Mouse (Mus musculus) neural tube, embryonic 12.5 days (tissue): ENCODE measurements at regions not wholly inside any gene's neighbourhood (a gene's known extent, or its start where the extent isn't known, plus 50 kb on each side); places are given as distances from the start of the nearest gene placed in this dataset.

Experiments
- ATAC-seq: fragments of 200-750 bp; cut with Nextera tagmentation; 2 replicates; pipeline ENCODE4 v1.8.0; 2017; ENCODE audit warnings: low read depth, mild to moderate bottlenecking, moderate TSS enrichment, moderate library complexity; ENCODE audit not compliant: low FRiP score
- H3K27ac ChIP-seq: fragments of 300-500 bp; sonication (generic); 2 replicates; pipeline ENCODE4 v1.5.1; 2016
- H3K27me3 ChIP-seq: fragments of 300-500 bp; sonication (generic); replicated peaks from 2 replicates; pipeline ENCODE4 v1.6.1; 2016; ENCODE audit warnings: mild to moderate bottlenecking
- H3K36me3 ChIP-seq: fragments of 300-500 bp; sonication (generic); 2 replicates; pipeline ENCODE4 v1.6.1; 2016; ENCODE audit warnings: mild to moderate bottlenecking
- H3K4me1 ChIP-seq: fragments of 300-500 bp; sonication (generic); 2 replicates; pipeline ENCODE4 v1.6.1; 2016
- H3K4me2 ChIP-seq: fragments of 300-500 bp; sonication (generic); replicated peaks from 2 replicates; pipeline ENCODE4 v1.6.1; 2016; ENCODE audit warnings: mild to moderate bottlenecking
- H3K4me3 ChIP-seq: fragments of 300-500 bp; sonication (generic); 2 replicates; pipeline ENCODE4 v1.5.1; 2016
- H3K9ac ChIP-seq: fragments of 300-500 bp; sonication (generic); 2 replicates; pipeline ENCODE4 v1.6.1; 2016; ENCODE audit warnings: mild to moderate bottlenecking
- H3K9me3 ChIP-seq: fragments of 300-500 bp; sonication (generic); 2 replicates; pipeline ENCODE4 v1.6.1; 2016; ENCODE audit warnings: mild to moderate bottlenecking
- WGBS: fragments of 180-500 bp; shearing (Covaris S2); methylation state at CpG from one replicate; pipeline ENCODE4 v1.1.7; 2016; 5-methylcytosine and 5-hydroxymethylcytosine counted together

GRCm38 (mm10) chr14:76877306-76877705 is 159.3 kb upstream of the Ccdc122 start:
- Histone ChIP-seq H3K9ac (no peak overlapping the region), H3K27me3 (no peaks in the 10 kb centered on the region), H3K9me3 (no peaks in the 10 kb centered on the region), H3K4me2 (no peak overlapping the region), H3K27ac (no peak overlapping the region), H3K4me1 (peaks cover 18% of the 10 kb centered on the region), H3K36me3 (no peaks in the 10 kb centered on the region), H3K4me3 (no peak overlapping the region)
- no peak for ATAC-seq
- WGBS: 88% methylated on average over 5 of the region's 5 CpGs

DNA sequence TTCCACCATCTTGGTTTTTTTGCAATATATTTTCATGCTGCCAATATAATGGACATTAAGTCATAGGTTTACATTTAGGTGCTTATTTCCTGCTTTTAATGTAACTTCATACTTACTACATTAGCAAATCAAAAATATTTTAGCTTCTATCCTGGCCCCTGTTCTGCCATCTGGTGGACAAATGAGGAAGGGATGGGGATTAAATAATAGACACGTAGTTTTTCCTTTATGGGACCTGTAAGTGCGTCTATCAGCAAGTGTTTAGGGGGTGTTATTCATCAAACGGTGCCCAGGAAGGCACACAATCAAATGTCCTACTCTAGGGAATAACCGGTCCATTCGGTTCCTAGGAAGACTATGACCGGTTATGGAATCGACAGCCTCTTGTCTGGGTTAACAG is 160.6 kb upstream of the Ccdc122 start:
- H3K4me2 ChIP-seq: no peak overlapping the region
- no peak overlapping the region for H3K4me3 ChIP-seq
- no peaks in the 10 kb centered on the region for H3K9me3 ChIP-seq
- peaks cover 13% of the 10 kb centered on the region for H3K4me1 ChIP-seq
- no peak overlapping the region for H3K27ac ChIP-seq
- no peaks in the 10 kb centered on the region for H3K36me3 ChIP-seq
- no peaks in the 10 kb centered on the region for H3K27me3 ChIP-seq
- 56% methylated on average over 7 of the region's 7 CpGs for WGBS
- no peak overlapping the region for H3K9ac ChIP-seq
- no peak for ATAC-seq

DNA sequence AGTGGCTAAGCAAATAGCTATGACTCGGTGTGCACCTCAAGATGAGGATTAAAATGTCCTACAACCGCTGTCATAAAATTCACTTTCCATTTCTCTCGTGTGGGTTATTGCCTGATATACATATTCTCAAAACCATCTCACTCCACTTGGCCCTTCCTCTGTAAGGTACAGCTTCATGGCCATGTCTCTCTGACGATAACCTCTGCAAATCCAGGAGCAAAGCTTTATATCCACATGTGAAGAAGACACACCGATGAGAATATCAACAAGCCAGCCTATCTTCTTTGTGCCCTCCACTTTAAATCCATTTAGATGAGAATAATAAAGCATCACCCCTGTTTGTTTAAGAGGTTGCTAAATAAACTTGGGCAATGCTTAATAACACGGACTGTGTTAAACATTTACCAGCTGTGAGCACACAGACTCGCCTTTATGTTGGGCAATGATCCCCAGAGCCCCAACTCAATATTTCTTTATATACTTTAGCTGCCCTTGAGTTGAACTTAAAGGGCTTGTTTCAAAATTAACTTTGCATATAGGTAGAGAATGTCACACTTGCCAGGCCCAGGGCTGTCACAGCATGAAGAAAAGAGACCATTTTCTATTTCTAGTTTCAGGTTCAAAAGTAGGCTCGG is 161.2 kb upstream of the Ccdc122 start:
- H3K9ac ChIP-seq: no peak overlapping the region
- WGBS: 53% methylated on average over 8 of the region's 8 CpGs
- no peak overlapping the region for H3K4me2 ChIP-seq
- H3K27me3 ChIP-seq: no peaks in the 10 kb centered on the region
- no peak overlapping the region for H3K4me3 ChIP-seq
- no peaks in the 10 kb centered on the region for H3K36me3 ChIP-seq
- no peak overlapping the region for H3K27ac ChIP-seq
- H3K4me1 ChIP-seq: peaks cover 13% of the 10 kb centered on the region
- ATAC-seq: no peak
- H3K9me3 ChIP-seq: no peaks in the 10 kb centered on the region

DNA sequence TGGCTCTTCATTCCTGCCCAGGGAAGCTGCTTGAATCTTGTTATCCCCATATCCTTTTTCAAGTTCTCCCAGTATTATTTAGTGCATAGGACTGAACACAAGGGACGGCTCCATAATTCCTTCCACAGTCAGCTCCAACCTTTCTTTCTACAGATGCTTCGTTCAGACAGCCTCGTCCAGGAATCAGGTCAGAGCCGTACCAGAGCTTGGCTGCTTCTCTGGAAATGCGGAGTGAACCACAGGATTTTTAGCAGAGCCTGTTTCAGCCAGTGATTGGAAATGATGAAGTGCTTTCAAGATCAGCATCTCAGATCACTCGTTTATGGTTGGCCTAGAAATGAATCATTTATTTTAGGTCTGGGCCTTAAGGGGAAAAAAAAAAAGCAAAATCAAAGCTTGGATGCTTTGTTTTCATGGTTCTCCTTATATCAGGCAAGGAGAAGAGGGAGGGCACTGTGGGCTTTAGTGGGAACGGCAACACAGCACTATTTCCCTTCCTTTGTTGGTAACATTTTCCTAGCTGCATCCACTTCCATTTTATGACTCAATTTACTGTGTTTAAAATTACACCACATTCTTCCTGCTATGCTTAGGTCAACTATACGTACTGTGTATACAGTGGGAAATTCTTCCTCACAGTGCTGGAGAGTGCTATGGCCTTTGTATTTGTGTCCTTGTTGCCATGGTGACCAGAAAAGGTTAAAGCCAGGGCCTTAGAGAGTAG is 161.9 kb upstream of the Ccdc122 start:
- H3K36me3 ChIP-seq: no peaks in the 10 kb centered on the region
- peak; percentile 75; the same call in 1 of the 2 replicates for ATAC-seq
- H3K27ac ChIP-seq: no peak overlapping the region
- H3K4me3 ChIP-seq: no peak overlapping the region
- H3K27me3 ChIP-seq: no peaks in the 10 kb centered on the region
- WGBS: 24% methylated on average over 8 of the region's 8 CpGs
- no peak overlapping the region for H3K9ac ChIP-seq
- H3K9me3 ChIP-seq: no peaks in the 10 kb centered on the region
- no peak overlapping the region for H3K4me2 ChIP-seq
- H3K4me1 ChIP-seq: peaks cover 13% of the 10 kb centered on the region

DNA sequence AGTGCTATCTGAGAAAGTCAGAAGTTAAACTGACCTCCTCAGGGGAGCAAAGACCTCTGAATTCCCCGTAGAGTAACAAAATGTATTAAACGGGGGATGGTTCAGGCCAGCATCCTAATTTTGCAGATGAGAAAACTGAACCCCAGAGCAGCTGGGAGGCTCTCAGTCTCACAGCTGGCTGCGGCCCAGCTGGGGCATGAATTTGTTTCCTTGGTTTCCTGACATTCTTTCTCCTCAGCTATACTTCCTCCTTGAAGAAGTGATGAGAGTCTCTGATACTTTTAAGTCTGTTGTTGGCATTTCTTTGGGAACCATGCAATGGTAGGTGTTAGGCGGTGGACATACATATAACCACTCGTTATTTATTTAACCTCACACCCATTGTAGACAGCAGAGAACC is 162.9 kb upstream of the Ccdc122 start:
- no peaks in the 10 kb centered on the region for H3K9me3 ChIP-seq
- H3K27ac ChIP-seq: no peak overlapping the region
- no peak overlapping the region for H3K9ac ChIP-seq
- no peak overlapping the region for H3K4me2 ChIP-seq
- no peak overlapping the region for H3K4me3 ChIP-seq
- no peaks in the 10 kb centered on the region for H3K36me3 ChIP-seq
- no peak for ATAC-seq
- H3K4me1 ChIP-seq: peaks cover 13% of the 10 kb centered on the region
- WGBS: 75% methylated on average over 5 of the region's 5 CpGs
- no peaks in the 10 kb centered on the region for H3K27me3 ChIP-seq

- Histone ChIP-seq H3K27me3 (no peaks in the 10 kb centered on the region), H3K9ac (no peak overlapping the region), H3K36me3 (no peaks in the 10 kb centered on the region), H3K27ac (no peak overlapping the region), H3K4me1 (peaks cover 13% of the 10 kb centered on the region), H3K4me3 (no peak overlapping the region), H3K9me3 (no peaks in the 10 kb centered on the region), H3K4me2 (no peak overlapping the region)
- ATAC-seq: no peak
- 96% methylated on average over 6 of the region's 6 CpGs for WGBS
Observed at GRCm38 (mm10) chr14:76872976-76873375, 163.6 kb upstream of the Ccdc122 start.

GRCm38 (mm10) chr14:76872510-76872909 is 164.1 kb upstream of the Ccdc122 start:
- ATAC-seq: no peak
- peaks cover 13% of the 10 kb centered on the region for H3K4me1 ChIP-seq
- WGBS: 87% methylated on average over 7 of the region's 7 CpGs
- no peaks in the 10 kb centered on the region for H3K27me3 ChIP-seq
- H3K36me3 ChIP-seq: no peaks in the 10 kb centered on the region
- no peak overlapping the region for H3K27ac ChIP-seq
- H3K4me2 ChIP-seq: no peak overlapping the region
- H3K9me3 ChIP-seq: no peaks in the 10 kb centered on the region
- H3K9ac ChIP-seq: no peak overlapping the region
- H3K4me3 ChIP-seq: no peak overlapping the region

DNA sequence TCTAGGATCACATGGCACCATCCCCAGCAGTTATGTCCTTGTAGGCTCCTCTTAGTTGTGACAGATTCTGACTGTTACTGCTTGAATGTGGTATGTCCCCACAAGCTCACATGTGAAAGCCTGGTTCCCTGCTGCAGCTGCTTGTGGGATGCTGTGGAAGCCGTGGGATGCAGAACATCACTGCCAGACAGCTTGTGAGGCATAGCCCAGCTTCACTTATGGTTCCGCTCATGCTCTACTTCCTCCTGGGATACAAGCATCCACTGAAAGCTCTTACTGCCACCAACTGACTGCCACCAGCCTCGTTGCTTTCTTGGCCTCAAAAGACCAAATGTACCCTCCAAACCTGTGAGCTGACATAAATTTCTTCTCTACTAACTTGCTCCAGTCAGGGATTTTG is 167.7 kb upstream of the Ccdc122 start:
- Histone ChIP-seq H3K27ac (no peak overlapping the region), H3K9ac (no peak overlapping the region), H3K27me3 (no peaks in the 10 kb centered on the region), H3K4me2 (no peak overlapping the region), H3K4me3 (no peak overlapping the region), H3K36me3 (no peaks in the 10 kb centered on the region), H3K9me3 (no peaks in the 10 kb centered on the region), H3K4me1 (no peaks in the 10 kb centered on the region)
- 92% methylated on average over 3 of the region's 3 CpGs for WGBS
- ATAC-seq: no peak

GRCm38 (mm10) chr14:76868131-76868530 is 168.4 kb upstream of the Ccdc122 start:
- no peak overlapping the region for H3K4me3 ChIP-seq

DNA sequence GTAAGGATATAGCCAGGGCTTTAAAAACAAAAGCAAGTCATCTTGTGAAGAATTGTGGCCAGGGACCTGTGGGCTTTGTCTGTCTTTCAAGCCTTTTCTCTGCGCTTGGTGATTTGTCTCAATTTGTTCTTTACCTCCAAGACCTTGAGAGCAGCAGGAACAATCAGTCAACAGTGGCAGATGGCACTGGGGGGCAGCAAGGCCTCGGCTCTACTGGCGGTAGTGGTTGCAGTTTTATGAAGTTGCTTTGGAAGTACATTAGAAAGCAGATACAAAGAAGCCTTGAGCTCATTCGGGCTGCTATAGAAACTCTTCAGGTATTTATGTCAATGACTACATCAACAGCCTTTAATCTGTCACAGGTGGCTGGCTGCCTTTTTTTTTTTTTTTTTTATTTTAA is 171.9 kb upstream of the Ccdc122 start:
- no peaks in the 10 kb centered on the region for H3K36me3 ChIP-seq
- H3K27me3 ChIP-seq: no peaks in the 10 kb centered on the region
- no peak for ATAC-seq
- H3K4me2 ChIP-seq: no peak overlapping the region
- H3K9ac ChIP-seq: no peak overlapping the region
- WGBS: 23% methylated on average over 4 of the region's 4 CpGs
- no peaks in the 10 kb centered on the region for H3K4me1 ChIP-seq
- no peak overlapping the region for H3K4me3 ChIP-seq
- H3K27ac ChIP-seq: no peak overlapping the region
- H3K9me3 ChIP-seq: no peaks in the 10 kb centered on the region

More at GRCm38 (mm10) chr14:76868131-76868530, 168.4 kb upstream of the Ccdc122 start:
- H3K4me2 ChIP-seq: no peak overlapping the region
- no peaks in the 10 kb centered on the region for H3K36me3 ChIP-seq
- WGBS: 85% methylated on average over 5 of the region's 5 CpGs
- H3K4me1 ChIP-seq: no peaks in the 10 kb centered on the region
- H3K27ac ChIP-seq: no peak overlapping the region
- no peaks in the 10 kb centered on the region for H3K9me3 ChIP-seq
- no peak for ATAC-seq
- H3K27me3 ChIP-seq: no peaks in the 10 kb centered on the region
- no peak overlapping the region for H3K9ac ChIP-seq

- no peaks in the 10 kb centered on the region for H3K36me3 ChIP-seq
- WGBS: 79% methylated on average over 13 of the region's 13 CpGs
- no peaks in the 10 kb centered on the region for H3K27me3 ChIP-seq
- H3K9ac ChIP-seq: no peak overlapping the region
- H3K4me1 ChIP-seq: no peaks in the 10 kb centered on the region
- H3K4me2 ChIP-seq: no peak overlapping the region
- no peak overlapping the region for H3K4me3 ChIP-seq
- no peak for ATAC-seq
- no peak overlapping the region for H3K27ac ChIP-seq
- H3K9me3 ChIP-seq: no peaks in the 10 kb centered on the region
Observed at GRCm38 (mm10) chr14:76863035-76863706, 173.4 kb upstream of the Ccdc122 start.

GRCm38 (mm10) chr14:76858396-76858795 is 178.2 kb upstream of the Ccdc122 start:
- no peaks in the 10 kb centered on the region for H3K4me1 ChIP-seq
- H3K4me2 ChIP-seq: no peak overlapping the region

More at GRCm38 (mm10) chr14:76858396-76858795, 178.2 kb upstream of the Ccdc122 start:
- no peak overlapping the region for H3K4me3 ChIP-seq
- no peaks in the 10 kb centered on the region for H3K9me3 ChIP-seq
- WGBS: 72% methylated on average over 5 of the region's 5 CpGs
- ATAC-seq: no peak
- H3K36me3 ChIP-seq: no peaks in the 10 kb centered on the region
- no peak overlapping the region for H3K9ac ChIP-seq
- no peak overlapping the region for H3K27ac ChIP-seq
- H3K27me3 ChIP-seq: no peaks in the 10 kb centered on the region
